Mouse (Mus musculus) regulatory T cell (primary cell): Measurements from ENCODE around the gene Mogat1.

Experiments
- in situ Hi-C: fragments of 300-600 bp; cut with MboI, MseI; formaldehyde crosslinking; loops from one replicate; pipeline ENCODE4 v1.15.1; 2025; ENCODE audit warnings: high pct_unique_total_duplicates

The Mogat1 gene

GRCm38 (mm10) chr1:78536310-78537164 lies 25.7 kb downstream of the Mogat1 start:
- in situ Hi-C loops, result loop anchor here (5.0 to 25.0 kb wide), 2 partner anchors 44 to 1226 kb away; no protein-coding TSS in a partner anchor

GRCm38 (mm10) chr1:78537494-78538010 lies 26.8 kb downstream of the Mogat1 start:
- in situ Hi-C loops, result loop anchor here (5.0 to 25.0 kb wide), 2 partner anchors 45 to 1225 kb away; no protein-coding TSS in a partner anchor

- in situ Hi-C loops, result loop anchor here (5.0 to 25.0 kb wide), 2 partner anchors 46 to 1224 kb away; no protein-coding TSS in a partner anchor
Measured at GRCm38 (mm10) chr1:78538396-78538795, 27.6 kb downstream of the Mogat1 start.

- in situ Hi-C loops, result loop anchor here (5.0 to 25.0 kb wide), 2 partner anchors 47 to 1223 kb away; no protein-coding TSS in a partner anchor
Measured at GRCm38 (mm10) chr1:78539166-78539565, 28.4 kb downstream of the Mogat1 start.

GRCm38 (mm10) chr1:78543631-78544030 lies 32.8 kb downstream of the Mogat1 start:
- in situ Hi-C loops, result loop anchor here (5.0 to 25.0 kb wide), 2 partner anchors 99 to 1219 kb away; no protein-coding TSS in a partner anchor

GRCm38 (mm10) chr1:78546258-78546657 lies 35.5 kb downstream of the Mogat1 start:
- in situ Hi-C loops, result loop anchor here (25.0 kb wide), 1 partner anchor 1216 kb away; no protein-coding TSS in a partner anchor

GRCm38 (mm10) chr1:78548961-78549360 lies 38.2 kb downstream of the Mogat1 start:
- in situ Hi-C loops, result loop anchor here (25.0 kb wide), 1 partner anchor 1213 kb away; no protein-coding TSS in a partner anchor

- in situ Hi-C loops, result no loop called here
Measured at GRCm38 (mm10) chr1:78554012-78554666, 43.3 kb downstream of the Mogat1 start.

- in situ Hi-C loops, result no loop called here
Measured at GRCm38 (mm10) chr1:78566963-78567362, 56.2 kb downstream of the Mogat1 start.

- in situ Hi-C loops, result no loop called here
Measured at GRCm38 (mm10) chr1:78567421-78567820, 56.6 kb downstream of the Mogat1 start.

- in situ Hi-C loops, result no loop called here
Measured at GRCm38 (mm10) chr1:78567834-78568507, 57.2 kb downstream of the Mogat1 start.

- in situ Hi-C loops, result loop anchor here (10.0 kb wide), 1 partner anchor 1685 kb away; no protein-coding TSS in a partner anchor
Measured at GRCm38 (mm10) chr1:78569617-78570016, 58.8 kb downstream of the Mogat1 start.

- in situ Hi-C loops, result no loop called here
Measured at GRCm38 (mm10) chr1:78585080-78585479, 74.3 kb downstream of the Mogat1 start.

GRCm38 (mm10) chr1:78586986-78587385 lies 76.2 kb downstream of the Mogat1 start:
- in situ Hi-C loops, result no loop called here
